Mouse (Mus musculus) kidney, postnatal 10 days (tissue): ENCODE measurements around the gene AU018091.
"Not testable (repeated sequence)": the region's sequence is repeated elsewhere in the genome, so short reads cannot be mapped to it uniquely, and the experiment has no call there.

Experiments used
- DNase-seq: peaks from one replicate; pipeline ENCODE4 v3.0.0; 2021; ENCODE audit warnings: mixed read lengths

Gene AU018091

GRCm38 (mm10) chr7:3164991-3165390 lies 4.0 kb downstream of the AU018091 start:
- no peak for DNase-seq

DNA sequence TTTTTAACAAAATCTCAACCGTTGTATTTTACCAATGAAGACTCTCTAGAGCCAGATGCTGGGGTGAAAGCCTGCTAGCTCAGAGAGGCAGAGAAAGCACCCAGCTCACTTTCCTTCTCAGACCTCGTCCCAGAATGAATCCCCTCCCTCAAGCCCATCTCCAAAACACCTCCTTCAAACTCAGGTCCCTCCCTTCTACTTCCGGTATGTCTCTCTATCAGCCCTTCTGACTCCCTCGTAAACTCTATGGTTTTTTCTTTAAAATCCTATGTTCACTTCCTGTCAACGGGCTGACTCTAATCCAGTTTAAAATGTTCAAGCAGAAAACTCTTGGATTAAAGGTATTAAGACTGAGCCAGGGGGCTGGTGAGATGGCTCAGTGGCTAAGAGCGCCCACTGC lies 4.6 kb downstream of the AU018091 start:
- DNase-seq, result no peak

- no peak for DNase-seq
Observed at GRCm38 (mm10) chr7:3150376-3150775, 18.6 kb downstream of the AU018091 start.

- no peak for DNase-seq
Observed at GRCm38 (mm10) chr7:3146072-3146471, 22.9 kb downstream of the AU018091 start.

GRCm38 (mm10) chr7:3143329-3143728 lies 25.7 kb downstream of the AU018091 start:
- no peak for DNase-seq

- no peak for DNase-seq
Observed at GRCm38 (mm10) chr7:3135606-3136005, 33.4 kb downstream of the AU018091 start.

DNA sequence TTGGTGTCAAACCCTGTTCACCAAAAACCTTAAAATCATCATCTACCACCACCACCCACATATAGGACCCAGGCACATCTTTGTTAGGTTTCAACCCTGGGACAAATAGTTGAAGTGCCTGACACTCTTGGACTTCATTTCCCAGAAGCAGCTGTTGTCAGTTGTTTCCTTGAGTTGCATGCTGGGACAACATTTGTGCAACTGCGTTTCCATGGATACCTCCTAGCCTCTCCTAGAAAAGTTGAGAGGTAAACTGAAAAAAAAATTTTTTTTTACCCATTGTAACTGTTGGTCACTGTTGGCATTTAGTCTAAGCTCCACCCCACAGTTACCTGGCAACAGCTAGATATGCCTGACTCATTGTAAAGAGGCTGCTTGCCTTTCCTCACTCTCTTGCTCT lies 34.3 kb downstream of the AU018091 start:
- no peak for DNase-seq

DNA sequence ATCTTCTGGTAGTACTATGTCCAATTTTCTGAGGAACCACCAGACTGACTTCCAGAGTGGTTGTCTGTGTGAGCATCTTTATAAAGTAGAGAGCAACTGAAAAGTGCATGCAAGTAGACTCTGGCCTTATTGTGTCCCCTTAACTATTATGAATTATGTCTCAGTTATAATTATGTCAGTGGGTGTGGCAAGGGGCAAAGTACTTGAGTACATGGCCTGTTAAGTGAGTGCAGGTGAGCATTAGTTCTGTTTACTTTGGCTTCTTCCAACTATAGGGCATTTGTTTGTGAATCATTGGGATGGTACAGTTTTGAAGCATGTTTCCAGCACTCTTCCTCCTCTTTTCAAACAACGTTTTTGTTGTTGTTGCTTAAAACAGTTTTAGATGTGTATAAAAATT lies 38.7 kb downstream of the AU018091 start:
- DNase-seq, result no peak

DNA sequence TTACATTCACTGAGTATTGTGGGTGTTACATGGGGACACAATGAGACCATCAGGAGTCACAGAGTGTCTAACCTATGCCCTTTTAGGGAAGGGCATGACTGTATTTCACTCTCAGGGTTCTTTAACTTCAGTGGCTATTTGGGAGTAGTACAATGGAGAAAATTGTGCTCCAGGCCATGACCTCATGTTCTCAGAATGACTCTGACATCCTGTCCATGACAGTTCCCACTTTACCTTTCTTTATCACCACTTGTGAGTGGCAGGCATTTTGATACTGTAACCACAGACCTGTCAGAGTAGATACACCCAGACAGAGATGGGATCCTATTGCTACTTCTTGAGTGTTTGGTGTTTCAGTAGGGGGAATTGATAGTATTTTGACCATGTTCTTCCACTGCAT lies 40.4 kb downstream of the AU018091 start:
- DNase-seq, result not testable (repeated sequence)

DNA sequence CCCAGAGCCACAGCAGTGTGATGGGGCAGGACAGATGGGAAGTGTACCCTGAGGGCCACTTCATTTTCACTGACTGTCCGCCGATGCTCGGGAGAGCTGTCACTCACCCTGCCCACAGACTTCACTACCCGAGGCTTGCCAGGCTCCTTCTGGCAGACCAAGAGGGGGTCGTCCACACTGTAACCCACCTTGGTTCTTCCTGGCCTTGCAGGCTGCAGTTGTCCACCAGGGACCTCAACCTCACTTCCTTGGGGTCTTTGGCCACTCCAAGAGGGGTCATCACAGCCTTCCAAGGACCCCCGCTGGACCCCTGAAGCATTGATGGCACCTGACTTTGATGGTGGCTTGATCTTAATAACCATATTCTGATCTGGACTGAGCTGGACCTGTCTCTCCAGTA lies 57.8 kb downstream of the AU018091 start:
- DNase-seq, result not testable (repeated sequence)

- DNase-seq, result not testable (repeated sequence)
Observed at GRCm38 (mm10) chr7:3106516-3107077, 62.4 kb downstream of the AU018091 start.
